Mouse (Mus musculus) megakaryocyte, adult 5-6 weeks (primary cell): ENCODE measurements around the gene Olfr648. TPM values are rescaled to one million over a fixed set of nuclear protein-coding genes. Genes with fewer than 3 reads are reported as not detected.
A peak's percentile ranks its signal among the peaks of the same experiment; 100 is the strongest.

ENCODE experiments used
- ATAC-seq: 2 replicates; pipeline ENCODE4 v1.8.0; 2016; ENCODE audit warnings: mild to moderate bottlenecking, inconsistent platforms; ENCODE audit not compliant: poor library complexity, severe bottlenecking
- total RNA-seq, 2 experiments: library from RNA; stranded (forward) in 1 of 2; stranded (reverse) in 1 of 2; fragments of 153-499, 151-499 nt in 1 of 2; fragments of 221-1000, 200-1000 nt in 1 of 2; gene quantifications; 2 replicates each; pipeline versions ENCODE4 v1.2.3 to v1.2.4; 2015 to 2017

The Olfr648 gene
- 0.16 and 0.38 TPM in 2 replicates for total RNA-seq (2015)
- 0.04 TPM in 1 of 2 replicates, not detected in the other for total RNA-seq (2017)

GRCm38 (mm10) chr7:104183292-104183691 lies at the start of gene Olfr648:
Olfr648 (minus strand) TSS chr7:104183392.
- ATAC-seq, result no peak

GRCm38 (mm10) chr7:104231203-104231602 lies 48.0 kb upstream of the Olfr648 start:
- ATAC-seq, result peak; percentile 97

- ATAC-seq, result peak; percentile 55
Observed at GRCm38 (mm10) chr7:104218701-104219569, 35.7 kb upstream of the Olfr648 start, which contains the start of gene Trim6. Trim6 (plus strand) TSS chr7:104218793.

GRCm38 (mm10) chr7:104217881-104218280 lies 34.7 kb upstream of the Olfr648 start:
- ATAC-seq, result peak; percentile 54

GRCm38 (mm10) chr7:104216011-104216535 lies 32.9 kb upstream of the Olfr648 start:
- ATAC-seq, result peak; percentile 66

GRCm38 (mm10) chr7:104206197-104206596 lies 23.0 kb upstream of the Olfr648 start:
- peak; percentile 99 for ATAC-seq

- peak; percentile 99 for ATAC-seq
Observed at GRCm38 (mm10) chr7:104199822-104200221, 16.6 kb upstream of the Olfr648 start.

GRCm38 (mm10) chr7:104195885-104196284 lies 12.7 kb upstream of the Olfr648 start, which contains the start of gene Olfr649:
Olfr649 (minus strand) TSS chr7:104195985.
- no peak for ATAC-seq

- peak; percentile 27; the same call in 1 of the 2 replicates for ATAC-seq
Observed at GRCm38 (mm10) chr7:104191275-104191674, 8.1 kb upstream of the Olfr648 start.

GRCm38 (mm10) chr7:104179074-104179473 lies 4.1 kb downstream of the Olfr648 start:
- no peak for ATAC-seq

GRCm38 (mm10) chr7:104178422-104179054 lies 4.7 kb downstream of the Olfr648 start:
- ATAC-seq, result no peak

GRCm38 (mm10) chr7:104175085-104175484 lies 8.1 kb downstream of the Olfr648 start:
- no peak for ATAC-seq

- peak; percentile 69 for ATAC-seq
Observed at GRCm38 (mm10) chr7:104169634-104170204, 13.5 kb downstream of the Olfr648 start.

GRCm38 (mm10) chr7:104167105-104167504 lies 16.1 kb downstream of the Olfr648 start:
- ATAC-seq, result peak; percentile 63

GRCm38 (mm10) chr7:104150456-104150855 lies 32.7 kb downstream of the Olfr648 start, which contains the start of gene Ubqlnl:
Ubqlnl (minus strand) TSS chr7:104150556.
- ATAC-seq, result no peak

- no peak for ATAC-seq
Observed at GRCm38 (mm10) chr7:104143179-104143578, 40.0 kb downstream of the Olfr648 start, which contains the start of gene Ubqln3. Ubqln3 (minus strand) TSS chr7:104143279.

GRCm38 (mm10) chr7:104137305-104137704 lies 45.9 kb downstream of the Olfr648 start, which contains the start of gene Olfr643:
Olfr643 (minus strand) TSS chr7:104137405.
- ATAC-seq, result no peak

- ATAC-seq, result no peak
Observed at GRCm38 (mm10) chr7:104129726-104130125, 53.5 kb downstream of the Olfr648 start, which contains the start of gene Ubqln5. Ubqln5 (minus strand) TSS chr7:104129826.
